Mouse (Mus musculus): ENCODE measurements around the gene Pik3c2g.

DNA sequence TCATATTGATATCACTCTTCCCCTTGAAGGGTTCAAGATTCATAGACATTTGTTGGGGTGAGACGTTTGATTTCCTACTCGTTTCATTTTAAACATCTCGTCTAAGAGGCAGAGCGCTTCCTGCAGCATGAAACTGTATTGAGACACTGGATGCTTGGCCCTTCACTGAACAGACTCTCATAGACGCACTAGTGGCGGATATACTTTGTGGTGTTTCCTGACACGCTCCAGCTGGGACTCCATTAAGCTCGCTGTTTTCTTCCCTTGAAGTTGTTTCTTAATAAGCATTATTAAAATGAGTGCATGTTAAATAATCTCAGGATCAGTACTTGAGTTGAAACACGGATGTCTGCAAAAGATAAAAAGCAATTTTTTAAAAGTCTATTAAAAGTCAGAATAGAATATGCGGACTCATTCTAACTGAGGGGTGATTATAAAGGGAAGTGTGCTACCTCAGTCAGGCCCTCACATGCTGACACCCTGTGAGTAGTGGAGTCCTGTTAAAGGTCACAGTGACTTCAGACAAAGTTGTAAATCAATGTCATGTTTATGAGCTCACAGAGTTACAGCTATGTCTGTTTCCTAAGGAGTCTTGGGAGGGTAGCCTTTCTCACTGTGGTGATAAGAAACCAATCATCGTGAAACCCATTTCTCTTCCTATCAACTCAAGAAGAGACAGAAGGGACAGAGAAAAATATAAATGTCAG lies 190.7 kb downstream of the Pik3c2g start:
- TF ChIP-seq CTCF (IDR thresholded peaks at IDR 0.05; ENCODE audit: borderline replicate concordance, control insufficient read depth, extremely low read depth, insufficient read depth, low read length, poor library complexity) (no peak), POLR2A (IDR thresholded peaks at IDR 0.05; ENCODE audit: control insufficient read depth, extremely low read depth, insufficient read depth, low read length, poor library complexity) (no peak)

All from thymus, adult 2 months (tissue).